ENCODE assay signal across 18 mouse cellular contexts in genomic region chr3:153718724-153719123, GRCm38 (mm10). TPM values are rescaled to one million over a fixed set of nuclear protein-coding genes. Genes with fewer than 3 reads are reported as not detected.
A peak's percentile ranks its signal among the peaks of the same experiment; 100 is the strongest.
DNase-seq lines count a peak whose midpoint lies in the region; ATAC-seq and TF ChIP-seq lines count a peak whose summit lies in the region.
"Had no signal": no experiment of that assay in that cellular context is flagged by ENCODE, and none has a peak within 500 bp of the region (broad histone marks: within the 10 kb centered on the region; RNA-seq: fewer than 3 reads in every experiment).

No protein-coding gene starts in this region.

- no peak for TF ChIP-seq CTCF in MEL (IDR thresholded peaks at IDR 0.05 in 2 of 3, conservative IDR thresholded peaks at IDR 0.05 in 1 of 3; ENCODE audit: control insufficient read depth in 1 of 3, insufficient read depth in 1 of 3, low read depth in 2 of 3, low read length in 3 of 3, poor library complexity in 1 of 3, severe bottlenecking in 1 of 3)
- no peak for TF ChIP-seq CTCF in liver, embryonic 14.5 days (IDR thresholded peaks at IDR 0.05; ENCODE audit: low read depth)
- TF ChIP-seq CTCF in stomach, postnatal 0 days (IDR thresholded peaks at IDR 0.05; ENCODE audit: low read depth): no peak

- H3K9ac ChIP-seq in heart, embryonic 12.5 days: no peak overlapping the region
- H3K9ac ChIP-seq in MEL (ENCODE audit: control insufficient read depth, low read depth, low read length, poor library complexity, severe bottlenecking): peak overlapping the region; percentile 6; the same call in 1 of the 2 replicates
- H3K9ac ChIP-seq in embryonic facial prominence, embryonic 12.5 days: no peak overlapping the region
- H3K9ac ChIP-seq in liver, embryonic 14.5 days (replicated peaks): no peak overlapping the region
- no peak overlapping the region for H3K9ac ChIP-seq in stomach, postnatal 0 days (ENCODE audit: low read length)
- H3K9ac ChIP-seq in forebrain, embryonic 11.5 days (ENCODE audit: low read length): no peak overlapping the region
- H3K9ac ChIP-seq: neural tube, embryonic 12.5 days had no signal

- no peak overlapping the region for H3K27ac ChIP-seq in heart, embryonic 12.5 days (ENCODE audit: poor library complexity, severe bottlenecking)
- peak overlapping the region; percentile 82 for H3K27ac ChIP-seq in MEL (ENCODE audit: control insufficient read depth, low read depth, low read length)
- peak overlapping the region; percentile 69 for H3K27ac ChIP-seq in embryonic facial prominence, embryonic 12.5 days
- H3K27ac ChIP-seq in liver, embryonic 14.5 days: no peak overlapping the region
- no peak overlapping the region for H3K27ac ChIP-seq in stomach, postnatal 0 days (replicated peaks)
- H3K27ac ChIP-seq in forebrain, embryonic 11.5 days (ENCODE audit: low read depth, low read length): no peak overlapping the region
- H3K27ac ChIP-seq: macrophage; neural tube, embryonic 12.5 days had no signal

- WGBS in heart, embryonic 12.5 days: 46% methylated on average over 8 of the region's 8 CpGs
- 35% methylated on average over 8 of the region's 8 CpGs for WGBS in embryonic facial prominence, embryonic 12.5 days
- 39% methylated on average over 8 of the region's 8 CpGs for WGBS in liver, embryonic 14.5 days (ENCODE audit: insufficient replicate concordance)
- 75% methylated on average over 8 of the region's 8 CpGs for whole genome bisulfite sequencing in stomach, postnatal 0 days
- WGBS in forebrain, embryonic 11.5 days: 70% methylated on average over 8 of the region's 8 CpGs

- H3K4me3 ChIP-seq in heart, embryonic 12.5 days: no peak overlapping the region
- peak overlapping the region in 1 of 2 experiments; percentile 9; a peak in 1 of 4 replicates for H3K4me3 ChIP-seq in MEL (ENCODE audit: control insufficient read depth in 1 of 2, insufficient read depth in 1 of 2, low read depth in 2 of 2, low read length in 2 of 2)
- no peak overlapping the region for H3K4me3 ChIP-seq in embryonic facial prominence, embryonic 12.5 days
- H3K4me3 ChIP-seq in liver, embryonic 14.5 days (ENCODE audit: insufficient read depth in 1 of 2, low read depth in 2 of 2, low read length in 2 of 2): no peak overlapping the region
- H3K4me3 ChIP-seq in stomach, postnatal 0 days (ENCODE audit: low read depth, low read length): no peak overlapping the region
- H3K4me3 ChIP-seq in forebrain, embryonic 11.5 days (ENCODE audit: low read depth, low read length): no peak overlapping the region
- H3K4me3 ChIP-seq: embryonic facial prominence, embryonic 13.5 days; neural tube, embryonic 12.5 days had no signal

- peaks cover 49% of the 10 kb centered on the region for H3K4me1 ChIP-seq in heart, embryonic 12.5 days (replicated peaks)
- H3K4me1 ChIP-seq in MEL (ENCODE audit: control insufficient read depth in 1 of 2, insufficient read depth in 2 of 2, low read length in 2 of 2): peaks cover 29 to 30% of the 10 kb centered on the region in 2 experiments
- peaks cover 75% of the 10 kb centered on the region for H3K4me1 ChIP-seq in embryonic facial prominence, embryonic 12.5 days
- H3K4me1 ChIP-seq in liver, embryonic 14.5 days (replicated peaks; ENCODE audit: control insufficient read depth in 2 of 2, insufficient read depth in 2 of 2, low read length in 1 of 2): peaks cover 51 to 54% of the 10 kb centered on the region in 2 experiments
- H3K4me1 ChIP-seq in stomach, postnatal 0 days (replicated peaks; ENCODE audit: control insufficient read depth, insufficient read depth): no peaks in the 10 kb centered on the region
- H3K4me1 ChIP-seq in forebrain, embryonic 11.5 days (replicated peaks; ENCODE audit: control insufficient read depth, insufficient read depth, low read length): no peaks in the 10 kb centered on the region

- H3K79me2 ChIP-seq in MEL (ENCODE audit: control insufficient read depth, insufficient read depth, low read length, poor library complexity): peaks cover 44% of the 10 kb centered on the region

- no peak for TF ChIP-seq RAD21 in MEL (IDR thresholded peaks at IDR 0.05; ENCODE audit: low read depth, low read length)

- ATAC-seq in heart, embryonic 12.5 days (ENCODE audit: insufficient number of reproducible peaks, low FRiP score): no peak
- ATAC-seq in embryonic facial prominence, embryonic 12.5 days (ENCODE audit: insufficient number of reproducible peaks, insufficient read depth, low FRiP score, low TSS enrichment): no peak
- no peak for ATAC-seq in liver, embryonic 14.5 days (ENCODE audit: insufficient read depth)
- no peak for ATAC-seq in stomach, postnatal 0 days (ENCODE audit: low FRiP score, low TSS enrichment)
- no peak for ATAC-seq in forebrain, embryonic 11.5 days (replicated peaks; ENCODE audit: low FRiP score)
- ATAC-seq: Patski had no signal

- no peak for TF ChIP-seq POLR2A in MEL (IDR thresholded peaks at IDR 0.05; ENCODE audit: control insufficient read depth in 1 of 2, insufficient read depth in 1 of 2, low read depth in 1 of 2, low read length in 2 of 2, poor library complexity in 1 of 2)

- DNase-seq in heart, postnatal 14 days: no peak
- DNase-seq in MEL (ENCODE audit: low read depth, low spot score): peak; percentile 64
- DNase-seq in liver, embryonic 14.5 days (ENCODE audit: low read depth in 3 of 3, low spot score in 3 of 3): no peak
- DNase-seq in stomach, postnatal 0 days (ENCODE audit: low spot score): no peak
- DNase-seq in forebrain, embryonic 11.5 days (ENCODE audit: low spot score): no peak
- DNase-seq: adrenal gland, adult 8-10 months; cerebellum, adult 8-10 months; kidney, adult 11 months; kidney, postnatal 10 days; right cerebral cortex, adult 18-20 months had no signal

- H3K27me3 ChIP-seq in heart, embryonic 12.5 days (replicated peaks): peaks cover 6% of the 10 kb centered on the region; the same call in 1 of the 2 replicates
- H3K27me3 ChIP-seq in MEL (ENCODE audit: control insufficient read depth in 1 of 2, insufficient read depth in 2 of 2, low read length in 2 of 2): no peaks in the 10 kb centered on the region
- no peaks in the 10 kb centered on the region for H3K27me3 ChIP-seq in embryonic facial prominence, embryonic 12.5 days
- H3K27me3 ChIP-seq in liver, embryonic 14.5 days (ENCODE audit: control insufficient read depth, insufficient read depth, low read length): no peaks in the 10 kb centered on the region
- H3K27me3 ChIP-seq in stomach, postnatal 0 days (ENCODE audit: control insufficient read depth, insufficient read depth, low read length): no peaks in the 10 kb centered on the region
- no peaks in the 10 kb centered on the region for H3K27me3 ChIP-seq in forebrain, embryonic 11.5 days (ENCODE audit: control insufficient read depth, insufficient read depth, low read length)
- H3K27me3 ChIP-seq: embryonic facial prominence, embryonic 13.5 days; neural tube, embryonic 12.5 days; Patski had no signal

- no peaks in the 10 kb centered on the region for H3K36me3 ChIP-seq in heart, embryonic 12.5 days
- H3K36me3 ChIP-seq in MEL (ENCODE audit: control insufficient read depth in 1 of 2, insufficient read depth in 2 of 2, low read length in 2 of 2): peaks cover 0 to 42% of the 10 kb centered on the region in 2 experiments; a peak in 2 of 4 replicates
- no peaks in the 10 kb centered on the region for H3K36me3 ChIP-seq in embryonic facial prominence, embryonic 12.5 days
- H3K36me3 ChIP-seq in liver, embryonic 14.5 days (replicated peaks; ENCODE audit: control insufficient read depth, insufficient read depth, low read depth): no peaks in the 10 kb centered on the region
- no peaks in the 10 kb centered on the region for H3K36me3 ChIP-seq in stomach, postnatal 0 days (ENCODE audit: control insufficient read depth, insufficient read depth, low read length)
- H3K36me3 ChIP-seq in forebrain, embryonic 11.5 days (ENCODE audit: control insufficient read depth, insufficient read depth, low read length): no peaks in the 10 kb centered on the region
- H3K36me3 ChIP-seq: embryonic facial prominence, embryonic 13.5 days; neural tube, embryonic 12.5 days had no signal

- H3K4me2 ChIP-seq in heart, embryonic 12.5 days: peak overlapping the region; percentile 46
- peak overlapping the region; percentile 7; the same call in 1 of the 2 replicates for H3K4me2 ChIP-seq in embryonic facial prominence, embryonic 12.5 days (replicated peaks)
- H3K4me2 ChIP-seq in liver, embryonic 14.5 days (ENCODE audit: low read depth): peak overlapping the region; percentile 89
- H3K4me2 ChIP-seq in stomach, postnatal 0 days (replicated peaks; ENCODE audit: low read depth): no peak overlapping the region
- H3K4me2 ChIP-seq in forebrain, embryonic 11.5 days (ENCODE audit: low read depth, low read length, severe bottlenecking): no peak overlapping the region
- H3K4me2 ChIP-seq: midbrain, embryonic 11.5 days; neural tube, embryonic 12.5 days had no signal

- intact Hi-C loops in heart, postnatal 14 days (cut with DNase I): no loop called here

- no peak for TF ChIP-seq EP300 in MEL (IDR thresholded peaks at IDR 0.05; ENCODE audit: low read depth in 1 of 2, low read length in 2 of 2)
- no peak for TF ChIP-seq EP300 in liver, embryonic 14.5 days (IDR thresholded peaks at IDR 0.05; ENCODE audit: low read depth)
- TF ChIP-seq EP300 in stomach, postnatal 0 days (optimal IDR thresholded peaks at IDR 0.05): no peak

- H3K9me3 ChIP-seq in heart, embryonic 12.5 days (replicated peaks): 0 out of 2 replicates have a peak, but pooled peaks cover 5% of the 10 kb centered on the region
- H3K9me3 ChIP-seq in MEL (replicated peaks; ENCODE audit: insufficient read depth, low read length): no peaks in the 10 kb centered on the region
- H3K9me3 ChIP-seq in embryonic facial prominence, embryonic 12.5 days: no peaks in the 10 kb centered on the region
- H3K9me3 ChIP-seq in liver, embryonic 14.5 days (ENCODE audit: control insufficient read depth, low read length): no peaks in the 10 kb centered on the region
- H3K9me3 ChIP-seq in stomach, postnatal 0 days (ENCODE audit: control insufficient read depth, low read length): no peaks in the 10 kb centered on the region
- no peaks in the 10 kb centered on the region; the same call in 1 of the 2 replicates for H3K9me3 ChIP-seq in forebrain, embryonic 11.5 days (ENCODE audit: control insufficient read depth, low read length)

TF ChIP-seq in MEL, 35 proteins besides CTCF, POLR2A, EP300 and RAD21 (continues in another document):
- TF ChIP-seq MAZ (IDR thresholded peaks at IDR 0.05; ENCODE audit: low read depth, low read length): no peak

RNA-seq across cellular contexts. Expression of gene St6galnac3, which starts 6.2 kb away (rescaled TPM):
- polyA plus RNA-seq in heart, embryonic 12.5 days (2016; fragmentation: Nextera tagmentation; extraction: Ambion mirVana): 27.0 and 27.4 TPM in 2 replicates
- 10 to 100 TPM in 1 of 2 experiments, 1 to 10 TPM in 1; 9.9 to 12.6 TPM for total RNA-seq in heart, postnatal 14 days (2021)
- 7.8 and 10.0 TPM in 2 replicates for total RNA-seq in MEL (2012; rRNA removed)
- polyA plus RNA-seq in MEL (2012; ENCODE audit: insufficient read depth in 1 of 2, insufficient read length in 2 of 2, low read depth in 1 of 2, low replicate concordance in 2 of 2, missing spikeins in 1 of 2): 10 to 100 TPM in 1 of 2 experiments, not detected in 1; 11.4 TPM
- polyA plus RNA-seq in embryonic facial prominence, embryonic 12.5 days (2016; fragmentation: Nextera tagmentation; extraction: Ambion mirVana): 64.6 and 70.2 TPM in 2 replicates
- 0.74 and 2.9 TPM in 2 replicates for polyA plus RNA-seq in liver, embryonic 14.5 days (2012; rRNA removed)
- polyA plus RNA-seq in liver, embryonic 14.5 days (2014; fragmentation: Nextera tagmentation; extraction: Ambion mirVana): 5.7 and 8.5 TPM in 2 replicates
- 4.5 and 6.2 TPM in 2 replicates for polyA plus RNA-seq in stomach, postnatal 0 days (2015; fragmentation: Nextera tagmentation; extraction: Ambion mirVana)
- polyA plus RNA-seq in forebrain, embryonic 11.5 days (2014; fragmentation: Nextera tagmentation; extraction: Ambion mirVana): 29.8 and 38.0 TPM in 2 replicates
- polyA plus RNA-seq: C2C12 had no signal

Comparison
In these comparisons a context has a peak if more than half of its experiments do, and no peak if none do; other contexts are left out.
1. H3K27ac ChIP-seq: peak in MEL (single experiment) and embryonic facial prominence, embryonic 12.5 days (single experiment); none in heart, embryonic 12.5 days (single experiment), liver, embryonic 14.5 days (single experiment), stomach, postnatal 0 days (single experiment) and forebrain, embryonic 11.5 days (single experiment).
2. H3K4me2 ChIP-seq: peak in heart, embryonic 12.5 days (single experiment), embryonic facial prominence, embryonic 12.5 days (single experiment) and liver, embryonic 14.5 days (single experiment); none in stomach, postnatal 0 days (single experiment) and forebrain, embryonic 11.5 days (single experiment).